Mouse (Mus musculus): ENCODE measurements around the gene Tmem26. TPM values are rescaled to one million over a fixed set of nuclear protein-coding genes. Genes with fewer than 3 reads are reported as not detected.
A peak's percentile ranks its signal among the peaks of the same experiment; 100 is the strongest.

The Tmem26 gene
- total and polyA plus RNA-seq, 3 experiments, result 0.04 TPM; not detected in 2

- TF ChIP-seq CTCF (conservative IDR thresholded peaks at IDR 0.05 in 1 of 2, IDR thresholded peaks at IDR 0.05 in 1 of 2; ENCODE audit: low read depth in 2 of 2, low read length in 2 of 2) (no peak), SMC3 (IDR thresholded peaks at IDR 0.05; ENCODE audit: low read depth, low read length) (no peak), USF1 (IDR thresholded peaks at IDR 0.05; ENCODE audit: low read depth, low read length) (no peak), NRF1 (IDR thresholded peaks at IDR 0.05; ENCODE audit: low read depth, low read length) (no peak), EP300 (IDR thresholded peaks at IDR 0.05; ENCODE audit: low read length) (no peak), BHLHE40 (IDR thresholded peaks at IDR 0.05; ENCODE audit: low read depth, low read length) (no peak), RAD21 (IDR thresholded peaks at IDR 0.05; ENCODE audit: low read depth, low read length) (no peak), GABPA (IDR thresholded peaks at IDR 0.05; ENCODE audit: insufficient replicate concordance, low read depth, low read length) (no peak), KAT2A (IDR thresholded peaks at IDR 0.05; ENCODE audit: insufficient replicate concordance, low read length) (no peak), ELF1 (IDR thresholded peaks at IDR 0.05; ENCODE audit: low read depth, low read length) (no peak), USF2 (conservative IDR thresholded peaks at IDR 0.05; ENCODE audit: low read depth, low read length) (no peak), TCF12 (IDR thresholded peaks at IDR 0.05; ENCODE audit: low read depth, low read length) (no peak), UBTF (IDR thresholded peaks at IDR 0.05; ENCODE audit: low read depth, low read length) (no peak), CHD2 (IDR thresholded peaks at IDR 0.05; ENCODE audit: low read length) (no peak), MXI1 (IDR thresholded peaks at IDR 0.05; ENCODE audit: low read depth, low read length) (no peak), ZKSCAN1 (IDR thresholded peaks at IDR 0.05; ENCODE audit: borderline replicate concordance, low read depth, low read length) (no peak), ZNF384 (IDR thresholded peaks at IDR 0.05; ENCODE audit: low read depth, low read length) (no peak), ETS1 (conservative IDR thresholded peaks at IDR 0.05; ENCODE audit: low read depth, low read length) (no peak), CHD1 (IDR thresholded peaks at IDR 0.05; ENCODE audit: low read depth, low read length) (no peak), MAZ (IDR thresholded peaks at IDR 0.05; ENCODE audit: low read depth, low read length) (no peak)
Observed at GRCm38 (mm10) chr10:68724361-68724720, 895 bp downstream of the Tmem26 start.

GRCm38 (mm10) chr10:68727464-68727863, 4.0 kb downstream of the Tmem26 start:
- in situ Hi-C loops (cut with MboI; ENCODE audit: low pct_ligation_motif_present, low pct_unique_long_range_greater_than_20kb, low sequenced_read_pairs), result no loop called here
- Histone ChIP-seq H3K9me3 (replicated peaks; ENCODE audit: low read length) (no peaks in the 10 kb centered on the region), H3K79me2 (replicated peaks; ENCODE audit: control insufficient read depth, extremely low read depth, insufficient read depth, poor library complexity, severe bottlenecking) (no peaks in the 10 kb centered on the region), H3K4me3 (replicated peaks in 1 of 3; ENCODE audit: low read depth in 2 of 3, low read length in 2 of 3, poor library complexity in 1 of 3) (no peak overlapping the region), H3K4me1 (ENCODE audit: control insufficient read depth in 1 of 2, insufficient read depth in 2 of 2) (peaks cover 5 to 19% of the 10 kb centered on the region in 2 experiments; a peak in 3 of 4 replicates), H3K27me3 (replicated peaks) (no peaks in the 10 kb centered on the region), H3K27ac (ENCODE audit: insufficient read depth, low read depth) (no peak overlapping the region), H3K36me3 (replicated peaks in 1 of 2; ENCODE audit: control insufficient read depth in 1 of 2, insufficient read depth in 1 of 2, low read length in 1 of 2) (no peaks in the 10 kb centered on the region), H3K9ac (ENCODE audit: insufficient read depth, low read depth) (no peak overlapping the region), H3K4me2 (ENCODE audit: insufficient read depth, low read depth, poor library complexity, severe bottlenecking) (no peak overlapping the region)
- TF ChIP-seq TBP (conservative IDR thresholded peaks at IDR 0.05; ENCODE audit: low read depth, low read length), result no peak
- no peak for DNase-seq (ENCODE audit: extremely low read depth)
- dilution Hi-C loops (cut with MboI; ENCODE audit: extremely low pct_ligation_motif_present, extremely low pct_unique_long_range_greater_than_20kb, low sequenced_read_pairs), result no loop called here

More at GRCm38 (mm10) chr10:68724361-68724720, 895 bp downstream of the Tmem26 start:
- no peak for DNase-seq (ENCODE audit: extremely low read depth)
- dilution Hi-C loops (cut with MboI; ENCODE audit: extremely low pct_ligation_motif_present, extremely low pct_unique_long_range_greater_than_20kb, low sequenced_read_pairs) (no loop called here), in situ Hi-C loops (cut with MboI; ENCODE audit: low pct_ligation_motif_present, low pct_unique_long_range_greater_than_20kb, low sequenced_read_pairs) (no loop called here)
- Histone ChIP-seq H3K79me2 (replicated peaks; ENCODE audit: control insufficient read depth, extremely low read depth, insufficient read depth, poor library complexity, severe bottlenecking) (no peaks in the 10 kb centered on the region), H3K4me1 (ENCODE audit: control insufficient read depth in 1 of 2, insufficient read depth in 2 of 2) (peaks cover 15 to 19% of the 10 kb centered on the region in 2 experiments), H3K4me2 (ENCODE audit: insufficient read depth, low read depth, poor library complexity, severe bottlenecking) (peak overlapping the region; percentile 96), H3K9me3 (replicated peaks; ENCODE audit: low read length) (no peaks in the 10 kb centered on the region), H3K4me3 (replicated peaks in 1 of 3; ENCODE audit: low read depth in 2 of 3, low read length in 2 of 3, poor library complexity in 1 of 3) (peak overlapping the region in 1 of 3 experiments; percentile 34), H3K36me3 (replicated peaks in 1 of 2; ENCODE audit: control insufficient read depth in 1 of 2, insufficient read depth in 1 of 2, low read length in 1 of 2) (no peaks in the 10 kb centered on the region), H3K27ac (ENCODE audit: insufficient read depth, low read depth) (no peak overlapping the region), H3K27me3 (replicated peaks) (no peaks in the 10 kb centered on the region), H3K9ac (ENCODE audit: insufficient read depth, low read depth) (no peak overlapping the region)

All from CH12.LX (cell line).